Mouse (Mus musculus) stomach, postnatal 0 days (tissue): Measurements from ENCODE around the gene Larp7.

Experiments
- CTCF ChIP-seq: IDR thresholded peaks from 2 replicates; pipeline ENCODE4 v1.5.1; 2016; ENCODE audit warnings: antibody characterized with exemption, low read depth, mild to moderate bottlenecking, moderate library complexity
- EP300 ChIP-seq: optimal IDR thresholded peaks from 2 replicates; pipeline ENCODE3; 2016; ENCODE audit warnings: antibody characterized with exemption

DNA sequence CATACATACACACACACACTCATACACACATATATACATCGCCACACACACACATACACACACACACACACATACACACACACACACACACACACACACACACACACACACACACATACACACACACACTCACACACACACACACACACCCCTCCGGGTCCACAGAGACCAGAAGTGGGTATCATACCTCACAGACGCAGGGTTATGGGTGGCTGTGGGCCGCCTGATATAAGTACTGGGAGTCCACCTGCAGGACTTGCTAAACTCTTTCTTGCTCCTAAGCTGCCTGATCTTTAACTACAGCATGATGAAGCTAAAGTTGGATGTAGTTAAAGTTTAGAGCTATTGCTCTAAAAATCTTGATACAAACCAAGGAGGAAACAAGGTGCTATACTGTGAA is 23.3 kb downstream of the Larp7 start:
- TF ChIP-seq CTCF (no peak), EP300 (no peak)
